Mouse (Mus musculus): Measurements from ENCODE around the gene Rbm18.
A peak's percentile ranks its signal among the peaks of the same experiment; 100 is the strongest.
"Not testable (repeated sequence)": the region's sequence is repeated elsewhere in the genome, so short reads cannot be mapped to it uniquely, and the experiment has no call there.

Gene Rbm18

DNA sequence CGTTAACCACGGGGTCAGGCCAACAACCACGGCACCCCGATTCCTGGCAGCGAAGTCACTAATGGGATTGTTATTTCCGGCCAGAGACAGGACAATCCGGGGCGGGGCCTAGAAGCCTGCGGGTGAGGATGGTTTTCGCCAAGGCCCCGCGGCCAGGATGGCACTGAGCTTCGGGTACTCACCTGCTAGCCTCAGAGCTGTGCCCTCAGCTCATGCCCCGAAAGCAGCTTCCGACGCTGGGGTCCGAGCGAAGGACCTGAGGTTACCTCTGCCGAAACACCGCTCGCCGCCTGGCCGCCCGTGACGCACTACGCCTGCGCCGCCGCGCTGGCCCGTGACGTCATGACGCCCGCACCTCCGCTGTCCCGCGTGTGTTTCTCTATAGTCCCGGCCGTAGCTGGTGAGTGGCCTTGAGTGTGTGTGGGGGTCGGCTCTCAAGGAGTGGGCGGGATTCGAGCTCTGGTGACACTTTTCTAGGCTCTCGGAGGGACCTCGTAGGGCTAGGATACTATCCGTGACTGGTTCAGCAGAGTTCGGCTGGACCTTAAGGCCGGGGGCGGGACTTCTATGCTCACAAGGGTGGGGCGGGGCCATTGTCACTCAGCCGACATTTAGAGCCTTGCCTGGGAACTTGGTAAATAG lies at the start of gene Rbm18, which contains the start of gene Mrrf:
Gene Rbm18 (minus strand): TSS at position 474 of the 642 bp plus-strand sequence.
Gene Mrrf (plus strand): TSS at position 90 of the 642 bp plus-strand sequence.
- DNase-seq, result peak; percentile 94

DNA sequence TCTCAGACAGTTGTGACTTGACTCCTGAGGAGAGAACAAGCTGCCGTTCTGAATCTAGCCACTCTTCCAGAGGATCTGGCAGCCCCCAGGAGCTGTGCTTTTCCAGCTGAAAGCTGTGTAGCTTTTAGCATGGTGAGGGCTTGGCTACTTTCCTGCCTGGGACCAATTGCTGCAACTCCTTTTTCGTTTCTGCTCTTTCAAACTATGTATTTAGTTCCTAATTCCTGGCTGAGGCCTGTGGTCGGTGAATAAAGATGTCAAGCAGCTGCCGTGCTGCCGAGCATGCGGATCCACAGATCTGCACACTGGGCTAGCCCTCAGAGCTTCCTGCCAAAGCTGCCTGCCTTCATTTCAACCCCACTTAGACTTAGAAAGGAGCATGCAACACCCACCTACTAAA lies 48.3 kb upstream of the Rbm18 start:
- DNase-seq, result peak; percentile 54

DNA sequence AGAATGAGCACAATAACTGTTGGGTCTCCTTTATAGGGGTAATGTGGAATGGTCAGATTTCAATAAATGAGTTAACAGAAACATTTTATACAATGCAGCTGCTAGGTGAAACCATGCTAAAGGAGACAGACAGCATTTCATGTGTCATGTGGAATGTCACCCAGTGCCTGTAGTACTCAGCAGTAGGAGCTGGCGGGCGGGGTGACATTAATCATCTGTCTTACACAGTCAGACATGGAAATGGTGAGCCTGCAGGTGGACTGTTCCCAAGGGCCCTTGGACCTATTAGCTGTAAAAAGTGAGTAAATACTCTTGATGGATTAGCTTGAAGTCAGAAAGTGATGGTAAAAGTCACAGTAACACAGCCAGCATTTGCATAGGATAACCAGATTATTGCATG lies 47.6 kb upstream of the Rbm18 start:
- DNase-seq, result no peak

DNA sequence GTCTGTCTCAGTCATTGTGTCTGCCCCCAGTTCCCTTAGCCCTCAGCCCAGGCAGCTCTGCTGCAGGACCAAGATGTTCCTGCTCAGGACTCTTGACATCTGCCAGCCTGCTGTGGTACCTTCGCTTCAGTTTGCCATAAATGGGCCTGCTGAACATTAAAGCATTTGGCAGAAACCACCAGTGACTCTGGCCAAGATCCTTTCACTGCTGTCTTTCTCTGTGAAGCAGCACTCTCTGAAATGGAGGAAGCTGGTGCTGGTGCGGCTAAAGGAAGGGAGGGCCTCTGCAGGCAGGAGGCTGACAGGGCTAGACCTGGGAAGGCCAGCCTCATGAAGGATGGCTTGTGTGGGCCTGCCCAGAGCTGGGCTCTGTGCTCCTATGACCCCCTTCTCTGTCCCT lies 46.7 kb upstream of the Rbm18 start:
- no peak for DNase-seq

DNA sequence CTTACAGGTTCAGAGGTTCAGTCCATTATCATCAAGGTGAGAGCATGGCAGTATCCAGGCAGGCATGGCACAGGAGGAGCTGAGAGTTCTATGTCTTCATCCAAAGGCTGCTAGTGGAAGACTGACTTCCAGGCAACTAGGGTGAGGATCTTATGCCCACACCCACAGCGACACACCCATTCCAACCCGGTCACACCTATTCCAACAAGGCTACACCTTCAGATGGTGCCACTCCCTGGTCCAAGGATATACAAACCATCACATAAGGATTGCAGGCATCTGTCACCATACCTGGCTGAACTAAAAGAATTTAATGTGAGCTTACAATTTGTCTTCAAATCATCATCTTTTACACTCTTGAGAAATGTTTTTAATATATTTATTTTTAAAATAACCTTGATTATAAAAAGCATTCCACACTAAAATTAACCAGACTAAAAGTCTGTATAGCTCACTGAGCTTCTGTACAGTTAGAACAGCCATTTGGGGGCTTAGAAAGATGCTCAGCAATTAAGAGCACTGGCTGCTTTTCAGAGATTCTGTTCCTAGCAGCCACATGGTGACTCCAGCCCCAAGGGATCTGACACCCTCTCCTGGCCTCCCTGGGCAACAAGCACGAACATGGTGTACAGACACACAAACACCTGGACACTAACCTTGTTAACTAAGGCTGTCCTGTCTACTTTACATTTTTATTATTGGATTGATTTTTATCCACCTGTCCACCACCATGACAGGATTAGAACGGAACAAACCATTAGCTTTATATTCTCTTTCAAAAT lies 45.2 kb upstream of the Rbm18 start:
- not testable (repeated sequence) for DNase-seq

DNA sequence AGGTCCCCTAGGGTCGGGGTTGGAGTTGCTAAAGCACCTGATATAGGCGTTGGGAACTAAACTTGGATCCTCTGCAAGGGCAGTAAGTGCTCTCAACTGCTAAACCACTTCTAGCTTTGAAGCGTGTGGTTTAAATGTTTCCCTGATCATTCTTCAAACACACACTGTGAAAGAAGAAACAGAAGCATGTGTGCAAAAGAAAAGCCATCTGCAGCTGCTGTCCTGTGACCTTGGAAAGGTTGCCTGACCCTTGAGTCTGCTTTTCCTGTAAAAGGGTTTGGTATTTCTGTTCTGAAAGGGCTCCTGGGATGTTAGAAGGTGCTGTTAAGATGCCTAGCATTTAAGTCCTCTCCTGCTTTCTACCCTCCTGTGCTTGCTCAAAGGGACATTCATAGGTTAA lies 42.9 kb upstream of the Rbm18 start:
- no peak for DNase-seq

DNA sequence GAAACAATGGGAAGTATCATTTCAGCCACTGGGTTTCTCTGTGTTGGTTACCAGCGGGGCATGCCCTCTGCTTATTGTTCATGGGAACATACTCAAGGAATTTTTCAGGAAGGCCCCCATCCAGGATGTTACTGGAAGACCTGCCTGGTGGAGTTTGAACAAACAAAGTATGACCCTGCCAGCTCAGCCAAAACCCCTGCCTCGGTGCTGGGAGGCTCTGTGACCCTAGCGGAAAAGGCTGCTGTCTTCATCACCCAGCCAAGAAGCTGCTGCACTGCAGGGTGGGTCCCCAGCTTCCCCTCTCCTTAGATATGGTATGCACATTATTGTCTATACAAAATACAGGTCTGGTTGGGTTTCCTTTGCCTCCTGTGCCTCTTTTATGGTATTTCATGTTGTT lies 36.0 kb upstream of the Rbm18 start:
- peak; percentile 31 for DNase-seq

DNA sequence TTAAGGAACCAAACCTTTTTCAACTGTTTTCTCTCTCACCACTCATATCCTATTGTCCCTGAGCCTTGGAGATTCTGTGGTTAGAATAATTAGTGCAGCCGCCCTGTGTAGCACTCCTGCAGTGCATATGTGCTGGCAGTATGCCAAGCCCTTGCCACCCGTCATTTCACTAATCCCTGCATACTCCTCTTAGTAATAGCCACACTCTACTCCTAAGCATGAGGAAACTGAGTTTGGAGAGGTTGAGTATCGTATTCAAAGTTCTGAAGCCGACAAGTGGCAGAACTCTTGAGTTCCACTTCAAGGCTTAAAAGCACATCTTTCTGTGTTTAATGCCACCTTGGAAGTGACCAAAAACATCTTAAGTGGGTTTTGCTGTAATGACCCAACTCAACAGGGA lies 35.6 kb upstream of the Rbm18 start:
- DNase-seq, result peak; percentile 9

DNA sequence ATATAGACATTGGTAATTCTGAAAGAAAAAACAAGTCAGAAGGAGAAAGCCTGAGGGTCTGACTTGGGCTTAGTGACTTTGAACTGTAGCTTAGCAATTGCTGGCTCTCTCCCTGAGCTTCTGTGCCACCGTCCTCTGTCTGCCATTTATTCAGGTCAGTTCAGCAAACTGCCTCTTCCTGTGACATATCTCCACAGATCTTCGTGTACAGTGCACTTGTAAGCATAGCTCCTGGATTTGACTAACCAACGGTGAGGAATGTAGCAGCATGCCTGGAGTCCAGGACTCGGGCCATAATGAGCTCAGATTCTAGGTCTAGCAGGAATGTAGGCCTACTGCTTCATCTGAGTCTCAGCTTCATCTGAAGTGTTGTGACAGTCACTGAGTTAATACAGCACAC lies 32.6 kb upstream of the Rbm18 start:
- no peak for DNase-seq

DNA sequence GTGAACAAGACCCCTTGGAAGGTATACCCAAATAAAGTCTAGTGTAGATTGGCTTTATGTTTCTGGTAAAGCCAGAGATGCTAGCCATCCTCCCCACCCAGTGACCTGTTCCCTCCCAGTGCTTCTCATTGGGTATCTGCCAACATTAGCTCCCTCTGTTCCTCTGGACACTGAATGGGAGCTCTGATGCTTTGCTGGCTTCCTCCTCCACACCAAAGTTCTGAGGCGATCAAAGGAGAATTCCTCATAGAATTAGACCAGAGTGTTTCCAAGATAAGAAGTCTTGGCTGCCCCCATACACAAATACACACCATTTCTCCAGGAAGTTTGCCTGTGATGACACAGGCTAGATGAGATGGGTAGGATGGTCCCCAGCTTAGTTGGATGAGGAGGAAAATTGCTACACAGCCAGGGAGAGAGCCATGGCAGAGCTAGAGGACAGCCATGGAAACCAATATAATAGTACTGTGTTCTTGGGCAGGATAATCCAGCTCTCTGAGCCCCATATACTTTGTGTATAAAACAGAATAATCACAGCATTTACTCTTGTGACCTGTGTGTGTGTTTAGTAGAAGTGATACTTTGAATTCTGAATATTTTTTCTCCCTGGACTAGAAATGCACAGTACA lies 31.5 kb upstream of the Rbm18 start:
- DNase-seq, result no peak

DNA sequence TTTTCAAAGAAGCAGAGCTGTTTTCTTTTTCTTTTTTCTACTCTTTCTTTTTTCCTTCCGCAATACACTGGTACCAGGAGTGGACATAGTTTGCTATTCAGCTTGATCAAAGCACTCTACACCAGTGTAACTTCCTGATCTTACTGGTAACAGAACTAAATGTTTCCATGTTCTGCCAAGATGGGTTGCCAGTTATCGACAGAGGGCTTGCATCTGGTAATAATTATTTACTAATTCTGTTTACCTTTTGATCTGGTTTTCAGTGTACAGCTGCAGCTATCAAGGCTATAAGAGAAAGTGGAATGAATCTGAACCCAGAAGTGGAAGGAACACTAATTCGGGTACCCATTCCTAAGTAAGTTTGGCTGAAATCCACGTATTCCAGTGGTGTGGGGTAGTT lies 22.8 kb upstream of the Rbm18 start:
- no peak for DNase-seq

DNA sequence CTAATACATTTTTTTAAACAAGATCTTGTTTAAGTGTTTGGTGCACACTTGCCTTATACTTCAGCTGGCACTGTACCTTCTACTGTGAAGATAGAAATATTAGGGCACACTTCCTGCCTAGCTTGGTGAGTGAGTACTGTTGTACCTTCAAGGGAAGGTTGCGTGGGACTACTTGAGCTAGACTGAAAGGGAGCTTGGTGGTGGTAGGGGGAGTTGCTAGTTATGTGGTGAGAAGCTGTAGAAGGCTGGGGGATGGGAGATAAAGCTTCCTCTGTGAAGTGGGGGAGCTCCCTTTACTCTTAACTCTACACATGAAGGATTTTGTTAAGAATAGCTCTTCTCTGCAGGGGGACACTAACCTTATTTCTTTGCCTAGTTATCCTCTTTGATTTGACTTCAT lies 20.9 kb upstream of the Rbm18 start:
- no peak for DNase-seq

DNA sequence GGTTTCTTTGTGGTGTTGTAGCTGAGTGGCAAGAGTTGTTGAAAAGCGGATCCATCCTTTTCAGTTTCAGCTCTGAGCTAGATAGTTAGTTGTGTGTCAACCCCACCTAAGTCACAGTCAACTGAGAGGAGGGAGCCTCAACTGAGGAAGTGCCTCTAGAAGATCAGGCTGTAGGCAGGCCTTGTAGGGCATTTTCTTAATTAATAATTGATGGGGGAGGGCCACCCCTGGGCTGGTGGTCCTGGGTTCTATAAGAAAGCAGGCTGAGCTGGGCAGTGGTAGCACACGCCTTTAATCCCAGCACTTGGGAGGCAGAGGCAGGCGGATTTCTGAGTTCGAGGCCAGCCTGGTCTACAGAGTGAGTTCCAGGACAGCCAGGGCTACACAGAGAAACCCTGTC lies 15.8 kb upstream of the Rbm18 start:
- DNase-seq, result not testable (repeated sequence)

DNA sequence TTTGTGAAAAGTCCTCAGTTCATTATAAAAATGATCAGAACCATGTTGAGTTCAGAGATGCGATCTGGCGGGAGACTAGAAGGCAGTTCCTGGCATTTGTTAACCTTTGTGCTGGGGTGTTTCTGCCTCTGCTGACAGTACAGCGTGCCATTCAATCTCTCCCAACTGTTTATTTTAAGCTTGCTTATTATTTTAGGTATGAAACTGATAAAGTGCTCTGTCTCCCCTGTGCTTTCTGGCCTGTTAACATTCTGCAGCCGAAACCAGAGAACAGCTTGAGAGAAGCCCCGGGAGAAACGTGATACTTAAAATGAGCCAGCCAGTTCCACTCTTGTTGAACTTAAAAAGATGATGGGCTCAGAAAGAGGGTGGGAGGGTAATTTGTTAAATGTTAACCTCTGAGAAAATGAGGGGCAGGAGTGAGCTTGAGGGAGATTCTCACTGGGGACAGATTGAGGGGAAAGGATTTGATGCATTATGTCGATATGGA lies 12.3 kb upstream of the Rbm18 start:
- no peak for DNase-seq

DNA sequence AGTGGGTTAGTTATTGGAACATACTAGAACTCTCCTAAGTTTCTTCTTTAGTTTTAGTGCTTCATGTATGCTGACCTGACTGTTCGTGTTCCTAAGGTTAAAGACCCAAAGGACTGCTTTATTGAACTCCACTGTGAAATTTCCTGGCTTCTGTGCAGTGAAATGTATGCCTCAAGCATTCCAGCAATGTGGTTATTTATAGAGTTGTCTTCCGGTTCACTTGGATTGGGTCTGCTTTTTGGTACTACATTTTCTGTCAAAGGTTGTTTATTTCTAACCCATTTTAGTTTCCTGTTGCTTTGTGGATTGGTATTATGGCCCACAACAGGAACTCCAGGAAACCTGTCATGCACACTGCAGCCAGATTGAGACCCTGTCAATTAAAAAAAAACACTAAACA lies 2.5 kb upstream of the Rbm18 start:
- DNase-seq, result no peak

DNA sequence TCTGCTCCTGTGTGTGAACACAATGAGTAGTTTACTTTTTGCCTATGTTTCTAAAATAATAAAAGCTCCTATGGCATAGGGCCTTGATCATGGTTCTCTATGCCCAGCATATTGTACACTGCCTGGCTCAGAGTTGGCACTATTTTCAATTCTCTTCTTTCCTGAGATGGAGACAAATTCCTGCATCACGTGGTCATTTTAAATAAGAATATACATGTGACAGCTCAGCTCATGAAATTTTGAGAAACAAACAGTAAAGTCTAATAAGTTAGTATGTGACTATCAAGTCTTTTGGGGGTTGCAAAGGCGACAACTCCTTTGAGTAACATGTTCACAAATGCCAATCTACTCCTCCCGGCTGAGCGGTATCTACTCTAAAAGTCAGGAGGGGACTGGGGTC lies 686 bp downstream of the Rbm18 start:
- DNase-seq, result no peak

DNA sequence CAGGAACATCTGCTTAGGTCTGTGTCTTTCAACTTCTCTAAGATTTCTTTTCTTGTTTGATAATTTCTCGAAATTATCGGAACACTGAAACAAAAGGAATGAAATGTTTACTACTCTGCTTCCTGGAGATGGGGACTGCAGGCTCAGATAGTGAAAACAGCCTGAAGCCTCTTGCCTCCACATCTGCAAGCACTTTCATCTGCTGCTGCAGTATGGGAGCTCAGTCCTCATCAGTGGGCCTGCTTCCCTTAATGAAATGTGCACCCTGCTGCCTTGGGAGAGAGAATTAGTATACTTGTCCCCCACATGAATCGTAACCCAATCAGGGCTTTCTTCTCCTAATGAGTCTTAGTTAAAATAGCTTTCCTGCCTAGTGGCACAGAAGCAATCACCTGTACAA lies 7.5 kb downstream of the Rbm18 start:
- DNase-seq, result no peak

DNA sequence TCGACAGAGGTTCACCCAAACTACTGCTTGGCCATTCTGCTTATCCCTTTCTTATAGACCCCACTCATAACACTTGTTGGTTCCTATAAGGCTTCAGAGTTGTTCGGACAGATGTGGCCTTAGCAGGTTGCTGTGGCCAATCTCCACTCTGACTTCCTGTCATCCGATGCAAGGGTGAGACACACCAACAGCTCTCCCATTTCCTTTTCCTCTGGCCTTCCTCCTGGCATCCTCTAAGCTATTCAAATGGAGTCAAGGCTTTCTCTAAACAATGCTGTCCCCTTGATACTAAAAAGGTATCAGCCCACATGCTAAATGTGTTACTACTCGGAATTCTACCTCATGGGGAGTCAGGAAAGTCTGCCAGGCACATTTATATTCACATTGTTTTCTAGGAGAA lies 8.6 kb downstream of the Rbm18 start:
- peak; percentile 27 for DNase-seq

DNA sequence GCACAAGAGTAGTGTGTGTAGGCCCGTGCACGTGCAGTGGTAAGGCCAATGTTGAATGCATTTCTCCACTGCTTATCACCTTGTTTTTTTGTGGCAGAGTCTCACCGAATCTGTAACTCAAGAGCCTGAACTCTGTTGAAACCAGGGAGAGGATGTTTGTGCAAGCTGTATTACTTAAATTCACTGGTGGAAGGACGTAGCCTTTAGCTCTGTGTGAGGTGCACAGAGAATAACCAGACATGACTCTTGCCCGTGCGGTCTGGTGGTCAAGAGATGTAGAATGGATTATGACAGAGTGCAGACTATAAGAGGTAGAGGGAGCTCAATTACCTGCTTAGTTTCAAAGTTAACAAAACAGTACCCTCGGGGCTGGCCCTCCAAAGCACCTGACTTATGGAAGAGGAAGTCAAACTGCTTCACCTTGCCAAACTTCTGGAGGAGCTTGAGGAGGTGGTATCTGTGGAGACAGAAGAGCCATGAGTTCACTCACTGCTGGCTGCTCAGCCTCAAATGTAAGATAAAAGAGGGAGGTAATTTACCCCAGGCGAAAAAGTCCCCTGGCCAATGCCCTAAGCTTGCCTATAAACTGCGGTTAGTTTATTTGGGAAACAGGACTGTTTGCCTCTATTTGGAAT lies 9.7 kb downstream of the Rbm18 start:
- no peak for DNase-seq

DNA sequence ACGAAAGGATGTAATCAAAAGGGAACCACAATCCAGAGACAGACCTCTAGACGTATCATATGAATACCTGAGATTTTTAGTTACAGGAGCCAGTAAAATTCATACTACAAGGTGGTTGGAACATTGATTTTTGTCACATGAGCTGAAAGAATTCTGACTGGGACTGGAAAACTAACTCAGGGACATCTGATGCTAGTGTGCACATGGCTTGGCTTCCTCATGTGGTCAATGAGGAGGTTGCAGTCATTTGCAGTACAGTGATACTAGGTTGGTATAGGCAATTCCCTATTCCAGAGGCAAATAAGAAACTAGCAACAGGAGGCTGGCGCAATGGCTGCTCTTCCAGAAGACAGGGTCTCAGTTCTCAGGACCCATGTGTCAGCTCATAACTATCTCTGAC lies 23.9 kb downstream of the Rbm18 start:
- no peak for DNase-seq

DNA sequence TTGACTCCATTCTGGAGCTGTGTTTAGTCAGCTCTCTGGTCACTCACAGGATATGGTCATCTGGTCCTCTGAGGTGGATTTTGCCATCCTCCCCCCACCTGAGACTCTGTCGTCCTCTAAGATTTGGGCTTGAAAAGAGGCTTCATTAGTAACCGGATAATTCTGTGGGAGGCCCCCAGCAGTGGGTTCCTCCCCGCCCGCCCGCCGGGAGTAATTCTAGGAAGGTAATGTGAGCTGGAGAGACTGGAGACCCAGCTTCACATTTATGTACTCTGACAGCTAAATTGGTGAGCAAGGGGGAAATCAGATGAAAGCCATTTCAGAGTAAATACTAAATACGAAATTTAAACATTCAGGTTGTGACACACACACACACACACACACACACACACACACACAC lies 28.0 kb downstream of the Rbm18 start:
- no peak for DNase-seq

DNA sequence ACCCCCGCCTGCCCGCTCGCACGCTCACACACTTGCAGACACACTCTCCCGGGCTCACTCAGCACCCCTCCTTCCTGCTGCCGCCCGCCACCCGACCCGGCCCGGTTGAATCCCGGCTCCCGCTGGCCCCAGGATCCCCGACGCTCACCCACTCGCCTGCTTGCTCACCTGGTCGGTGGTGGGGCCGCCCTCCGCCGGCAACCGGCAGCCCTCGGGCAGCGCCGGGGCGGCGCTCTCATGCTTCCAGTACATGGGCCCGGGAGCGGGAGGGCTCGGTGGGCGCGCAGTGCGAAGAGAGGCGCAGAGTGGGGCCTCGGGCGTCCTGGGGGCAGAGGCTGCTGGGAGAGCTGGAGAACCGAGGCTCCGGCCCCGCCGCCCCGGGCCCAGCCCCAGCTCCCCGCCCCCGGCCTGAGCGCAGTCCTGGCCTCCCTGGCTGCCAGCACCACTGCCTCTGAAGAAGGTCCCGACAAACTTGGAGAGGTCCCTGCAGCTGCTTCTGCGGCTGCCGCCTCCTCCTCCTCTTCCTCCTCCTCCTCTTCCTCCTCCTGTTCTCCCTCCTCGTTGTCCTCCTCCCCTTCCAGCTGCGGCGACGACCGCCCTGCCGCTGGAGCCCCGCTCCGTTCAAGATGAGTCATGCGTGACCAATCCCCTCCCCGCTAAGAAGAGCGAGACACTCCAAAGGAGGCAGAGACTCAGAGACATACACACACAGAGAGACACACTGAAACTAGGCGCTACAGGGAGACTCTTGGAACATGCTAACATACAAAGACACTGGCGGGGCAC lies 31.4 kb downstream of the Rbm18 start, which contains the start of gene Lhx6:
Gene Lhx6 (minus strand): TSS at position 453 of the 786 bp plus-strand sequence.
- DNase-seq, result peak; percentile 40

All from lung, postnatal 10 days (tissue).